In the genomic region with DNA sequence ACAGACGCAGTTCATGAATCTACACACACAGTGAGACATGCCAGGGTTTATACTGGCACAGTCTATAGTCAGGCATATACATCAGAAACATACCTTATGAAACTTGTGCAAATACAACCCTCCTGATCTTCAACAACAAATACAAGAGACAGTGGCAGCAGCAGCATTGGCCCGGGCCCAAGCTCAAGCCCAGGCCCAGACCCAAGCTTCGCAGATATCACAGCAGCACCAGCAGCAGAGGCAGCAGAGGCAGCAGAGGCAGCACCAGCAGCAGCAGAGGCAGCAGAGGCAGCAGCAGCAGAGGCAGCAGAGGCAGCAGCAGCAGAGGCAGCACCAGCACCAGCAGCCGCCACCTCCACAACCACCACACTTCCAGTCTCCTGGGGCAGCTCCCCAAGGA, we compare ENCODE assay signal across 17 mouse cellular contexts.
"Had no signal": no experiment of that assay in that cellular context is flagged by ENCODE, and none has a peak within 500 bp of the region (broad histone marks: within the 10 kb centered on the region; RNA-seq: fewer than 3 reads in every experiment).

No protein-coding gene starts in this region.

- H3K9me3 ChIP-seq: liver, embryonic 13.5 days; liver, embryonic 15.5 days; midbrain, embryonic 13.5 days; midbrain, embryonic 15.5 days; neural tube, embryonic 12.5 days had no signal

- H3K36me3 ChIP-seq: liver, embryonic 13.5 days; liver, embryonic 15.5 days; midbrain, embryonic 13.5 days; midbrain, embryonic 15.5 days; neural tube, embryonic 12.5 days had no signal

- H3K27ac ChIP-seq: liver, embryonic 13.5 days; liver, embryonic 15.5 days; macrophage; midbrain, embryonic 13.5 days; midbrain, embryonic 15.5 days; neural tube, embryonic 12.5 days had no signal

- DNase-seq: liver, embryonic 13.5 days; liver, postnatal 0 days; lung, adult 2 months; right cerebral cortex, postnatal 14 days; right cerebral cortex, postnatal 4 days; spleen, adult 18-20 months; thymus, adult 18-20 months; thymus, postnatal 14 days; thymus, postnatal 36 days had no signal

- H3K4me3 ChIP-seq: liver, embryonic 13.5 days; liver, embryonic 15.5 days; megakaryocyte, embryonic 14.5 days; midbrain, embryonic 13.5 days; midbrain, embryonic 15.5 days; neural tube, embryonic 12.5 days had no signal

- H3K4me1 ChIP-seq: liver, embryonic 13.5 days; liver, embryonic 15.5 days; megakaryocyte, embryonic 14.5 days; midbrain, embryonic 13.5 days; midbrain, embryonic 15.5 days; neural tube, embryonic 12.5 days had no signal

- H3K9ac ChIP-seq: liver, embryonic 13.5 days; liver, embryonic 15.5 days; liver, postnatal 0 days; midbrain, embryonic 13.5 days; midbrain, embryonic 15.5 days; neural tube, embryonic 12.5 days had no signal

- ATAC-seq: liver, postnatal 0 days; midbrain, embryonic 13.5 days; midbrain, embryonic 15.5 days had no signal

- H3K4me2 ChIP-seq: liver, embryonic 11.5 days; liver, embryonic 13.5 days; liver, embryonic 15.5 days; midbrain, embryonic 11.5 days; midbrain, embryonic 13.5 days; midbrain, embryonic 15.5 days; neural tube, embryonic 12.5 days had no signal

- H3K27me3 ChIP-seq: liver, embryonic 13.5 days; liver, embryonic 15.5 days; megakaryocyte, embryonic 14.5 days; midbrain, embryonic 13.5 days; midbrain, embryonic 15.5 days; neural tube, embryonic 12.5 days had no signal
